Mouse (Mus musculus) limb, embryonic 15.5 days (tissue): ENCODE results near the gene Mrps6. TPM values are rescaled to one million over a fixed set of nuclear protein-coding genes. Genes with fewer than 3 reads are reported as not detected.

Source experiments
- ATAC-seq: fragments of 200-750 bp; cut with Nextera tagmentation; 2 replicates; pipeline ENCODE4 v1.8.0; 2017; ENCODE audit warnings: low read depth, moderate TSS enrichment; ENCODE audit not compliant: insufficient number of reproducible peaks, low FRiP score, low TSS enrichment
- H3K27ac ChIP-seq: fragments of 300-500 bp; sonication (generic); 2 replicates; pipeline ENCODE4 v1.5.1; 2015; ENCODE audit warnings: moderate library complexity, mild to moderate bottlenecking, inconsistent platforms
- H3K27me3 ChIP-seq: fragments of 300-500 bp; sonication (generic); 2 replicates; pipeline ENCODE4 v1.6.1; 2015; ENCODE audit warnings: inconsistent platforms
- H3K36me3 ChIP-seq: fragments of 300-500 bp; sonication (generic); 2 replicates; pipeline ENCODE4 v1.6.1; 2015; ENCODE audit warnings: inconsistent platforms
- H3K4me1 ChIP-seq: fragments of 300-500 bp; sonication (generic); 2 replicates; pipeline ENCODE4 v1.6.1; 2015; ENCODE audit warnings: inconsistent platforms
- H3K4me2 ChIP-seq: fragments of 300-500 bp; sonication (generic); 2 replicates; pipeline ENCODE4 v1.6.1; 2015; ENCODE audit warnings: mild to moderate bottlenecking, inconsistent platforms
- H3K4me3 ChIP-seq: fragments of 300-500 bp; sonication (generic); 2 replicates; pipeline ENCODE4 v1.5.1; 2015; ENCODE audit warnings: mild to moderate bottlenecking, inconsistent platforms
- H3K9ac ChIP-seq: fragments of 300-500 bp; sonication (generic); 2 replicates; pipeline ENCODE4 v1.6.1; 2015; ENCODE audit warnings: inconsistent platforms
- H3K9me3 ChIP-seq: fragments of 300-500 bp; sonication (generic); 2 replicates; pipeline ENCODE4 v1.6.1; 2016; ENCODE audit warnings: inconsistent platforms
- WGBS: fragments of 180-500 bp; shearing (Covaris S2); methylation state at CpG from one replicate; pipeline ENCODE4 v1.1.7; 2015; 5-methylcytosine and 5-hydroxymethylcytosine counted together
- polyA plus RNA-seq: library from polyadenylated mRNA; unstranded; fragments of >200 nt; fragmentation: Nextera tagmentation; extraction: Ambion mirVana; gene quantifications from 2 replicates; pipeline ENCODE4 v1.2.1, GENCODE M21; 2015

Mrps6 gene
- polyA plus RNA-seq, 1 experiment from 2014 or later = 93.0 TPM

- 75% methylated on average over 3 of the region's 3 CpGs for WGBS
These were observed 47.6 kb downstream of the Mrps6 start for GRCm38 (mm10) chr16:92105631-92106030.

DNA sequence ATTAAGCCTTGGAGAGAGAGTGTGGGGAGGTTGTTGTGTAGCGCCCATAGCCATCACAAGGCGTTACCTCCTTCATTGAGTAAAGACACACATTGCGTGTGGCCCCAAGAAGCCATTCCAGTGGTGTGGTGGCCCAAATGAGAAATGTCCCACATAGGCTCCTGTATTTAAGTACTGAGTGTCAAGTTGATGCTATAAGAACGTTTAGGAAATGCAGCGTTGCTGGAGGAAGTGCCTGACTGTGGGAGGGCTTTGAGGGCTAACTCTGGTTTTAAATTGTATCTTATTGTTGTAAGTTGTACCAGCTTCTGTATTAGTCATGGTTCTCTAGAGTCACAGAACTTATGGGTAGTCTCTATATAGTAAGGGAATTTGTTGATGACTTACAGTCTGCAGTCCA, 49.3 kb downstream of the Mrps6 start:
- no peaks in the 10 kb centered on the region for H3K27me3 ChIP-seq
- 0 out of 2 replicates have a peak, but pooled peaks cover 3% of the 10 kb centered on the region for H3K4me1 ChIP-seq
- no peaks in the 10 kb centered on the region for H3K9me3 ChIP-seq
- 91% methylated on average over 5 of the region's 5 CpGs for WGBS
- no peak overlapping the region for H3K4me3 ChIP-seq
- peaks cover 11% of the 10 kb centered on the region for H3K36me3 ChIP-seq
- H3K4me2 ChIP-seq = no peak overlapping the region
- no peak for ATAC-seq
- H3K27ac ChIP-seq = no peak overlapping the region
- H3K9ac ChIP-seq = no peak overlapping the region

More at GRCm38 (mm10) chr16:92105631-92106030, 47.6 kb downstream of the Mrps6 start:
- no peaks in the 10 kb centered on the region for H3K27me3 ChIP-seq
- H3K4me1 ChIP-seq = 0 out of 2 replicates have a peak, but pooled peaks cover 5% of the 10 kb centered on the region
- no peak for ATAC-seq
- H3K27ac ChIP-seq = no peak overlapping the region
- H3K4me2 ChIP-seq = no peak overlapping the region
- peaks cover 7% of the 10 kb centered on the region; the same call in 1 of the 2 replicates for H3K36me3 ChIP-seq
- no peak overlapping the region for H3K9ac ChIP-seq
- H3K9me3 ChIP-seq = no peaks in the 10 kb centered on the region
- H3K4me3 ChIP-seq = no peak overlapping the region

DNA sequence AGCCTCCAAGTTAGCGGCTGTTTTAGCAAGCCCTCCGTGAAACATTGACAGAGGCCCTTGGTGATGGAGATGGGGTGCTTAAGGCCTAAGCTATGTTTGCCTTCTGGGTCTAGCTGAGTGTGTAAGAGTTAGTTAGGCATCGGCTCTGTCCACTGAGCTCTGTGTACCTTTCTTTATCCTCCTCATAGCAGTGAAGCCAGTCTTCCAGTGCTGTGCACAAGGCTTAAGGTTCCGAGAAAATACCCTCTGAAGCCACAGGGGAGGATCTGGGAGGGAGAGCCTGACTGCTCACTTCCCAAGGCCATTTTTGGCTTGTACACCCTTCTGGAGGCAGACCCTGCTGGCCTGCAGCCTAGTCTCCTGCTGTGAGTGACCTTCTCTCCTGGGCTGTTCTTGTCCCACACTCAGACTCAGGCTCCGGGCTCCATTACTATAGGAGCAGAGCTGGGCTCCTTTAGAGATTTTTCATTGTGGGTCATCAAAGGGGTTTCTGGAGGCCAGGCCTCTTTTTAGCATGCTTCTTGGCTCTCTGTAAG, 56.7 kb downstream of the Mrps6 start:
- 70% methylated on average over 5 of the region's 5 CpGs for WGBS
- no peak overlapping the region for H3K4me2 ChIP-seq
- no peaks in the 10 kb centered on the region for H3K27me3 ChIP-seq
- no peaks in the 10 kb centered on the region for H3K9me3 ChIP-seq
- no peak overlapping the region for H3K4me3 ChIP-seq
- no peak overlapping the region for H3K9ac ChIP-seq
- H3K36me3 ChIP-seq = peaks cover 18% of the 10 kb centered on the region
- no peak for ATAC-seq
- H3K27ac ChIP-seq = no peak overlapping the region
- H3K4me1 ChIP-seq = peaks cover 26% of the 10 kb centered on the region

GRCm38 (mm10) chr16:92115611-92116421, 57.7 kb downstream of the Mrps6 start:
- 34% methylated on average over 20 of the region's 20 CpGs for WGBS
- Histone ChIP-seq H3K27me3 (no peaks in the 10 kb centered on the region), H3K4me3 (no peak overlapping the region; the same call in 1 of the 2 replicates), H3K4me2 (peak overlapping the region; percentile 13; the same call in 1 of the 2 replicates), H3K27ac (no peak overlapping the region), H3K36me3 (peaks cover 18% of the 10 kb centered on the region), H3K4me1 (peaks cover 26% of the 10 kb centered on the region), H3K9me3 (no peaks in the 10 kb centered on the region), H3K9ac (no peak overlapping the region)
- ATAC-seq = no peak

DNA sequence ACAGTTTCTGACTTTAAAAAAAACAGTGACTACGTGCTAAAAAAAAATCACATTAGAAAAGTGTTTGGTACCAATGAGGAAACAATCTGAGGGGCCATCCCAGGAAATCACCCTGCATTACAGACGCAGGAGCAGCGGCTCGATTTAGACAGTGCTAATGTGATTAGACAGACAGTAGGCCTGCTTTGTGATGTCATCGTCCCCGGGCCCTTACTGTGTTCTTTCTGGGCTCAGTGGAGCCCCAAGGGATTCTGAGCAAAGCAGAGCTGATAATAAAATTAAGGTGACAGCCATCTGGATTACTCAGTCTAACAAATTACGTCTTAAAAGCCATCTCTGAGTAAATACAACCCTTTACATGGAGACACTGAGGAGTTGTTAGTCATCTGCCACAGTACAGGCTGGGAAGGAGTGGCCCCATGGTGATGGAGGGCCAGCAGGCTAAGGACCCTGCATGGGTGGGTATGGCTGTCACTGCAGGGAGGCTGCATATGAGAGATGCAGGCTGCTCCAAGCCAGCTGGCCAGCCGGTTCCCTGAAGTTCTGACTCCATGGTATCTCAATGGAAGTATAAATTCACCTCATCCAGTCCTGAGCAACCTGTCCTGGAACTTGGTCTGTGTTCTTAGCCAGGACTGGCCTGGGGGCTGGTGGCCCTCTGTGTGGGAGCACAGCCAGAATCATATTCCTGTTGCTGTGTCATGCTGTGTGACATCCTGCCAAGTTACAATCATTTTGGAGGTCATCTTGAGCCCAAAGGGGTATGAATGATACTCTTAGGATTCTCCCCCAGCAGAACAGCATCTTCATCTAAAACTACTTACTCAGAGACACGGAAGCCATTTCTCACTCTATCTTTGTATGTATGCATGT, 59.5 kb downstream of the Mrps6 start:
- WGBS = 61% methylated on average over 9 of the region's 9 CpGs
- no peaks in the 10 kb centered on the region for H3K9me3 ChIP-seq
- H3K9ac ChIP-seq = no peak overlapping the region
- H3K27ac ChIP-seq = no peak overlapping the region
- peaks cover 7% of the 10 kb centered on the region for H3K36me3 ChIP-seq
- ATAC-seq = no peak
- H3K27me3 ChIP-seq = no peaks in the 10 kb centered on the region
- H3K4me1 ChIP-seq = peaks cover 26% of the 10 kb centered on the region
- H3K4me2 ChIP-seq = no peak overlapping the region
- no peak overlapping the region for H3K4me3 ChIP-seq

GRCm38 (mm10) chr16:92119013-92119515, 61.0 kb downstream of the Mrps6 start:
- H3K27me3 ChIP-seq = no peaks in the 10 kb centered on the region
- no peaks in the 10 kb centered on the region for H3K9me3 ChIP-seq
- peaks cover 26% of the 10 kb centered on the region for H3K4me1 ChIP-seq
- H3K27ac ChIP-seq = no peak overlapping the region
- H3K4me3 ChIP-seq = no peak overlapping the region
- ATAC-seq = no peak
- WGBS = 51% methylated on average over 13 of the region's 13 CpGs
- no peaks in the 10 kb centered on the region for H3K36me3 ChIP-seq
- H3K4me2 ChIP-seq = no peak overlapping the region
- no peak overlapping the region for H3K9ac ChIP-seq

DNA sequence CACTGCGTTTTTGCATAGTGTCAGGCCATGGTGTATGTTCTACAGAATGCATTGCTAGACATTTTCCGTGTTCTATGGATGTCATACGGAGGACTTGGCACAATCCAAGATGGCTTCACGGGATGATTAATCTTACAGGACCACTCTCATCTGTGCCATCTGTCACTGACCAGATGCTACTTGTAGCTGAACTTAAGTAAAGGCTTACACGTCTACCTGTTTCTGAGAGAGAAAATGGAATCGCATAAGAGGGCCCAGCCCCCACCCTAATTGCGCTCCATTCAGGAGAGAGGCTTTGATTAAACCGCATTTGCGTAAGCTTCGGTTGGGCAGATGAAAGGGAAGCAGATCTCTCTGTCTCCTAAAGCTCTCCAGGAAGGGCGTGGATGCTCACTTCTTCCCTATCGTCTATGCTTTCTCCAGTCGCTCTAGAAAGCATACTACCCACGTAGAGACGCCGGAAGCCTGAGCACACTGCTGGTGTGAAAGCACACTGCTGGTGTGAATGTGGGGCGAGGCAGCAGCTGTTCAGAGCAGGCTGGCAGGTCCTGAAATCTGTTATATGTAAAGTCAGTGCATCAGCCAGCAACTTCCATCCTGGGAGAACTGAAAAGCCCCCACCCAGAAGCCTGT, 62.9 kb downstream of the Mrps6 start:
- H3K4me2 ChIP-seq = no peak overlapping the region
- H3K9ac ChIP-seq = no peak overlapping the region
- 76% methylated on average over 17 of the region's 17 CpGs for WGBS
- peaks cover 12% of the 10 kb centered on the region for H3K4me1 ChIP-seq
- H3K9me3 ChIP-seq = no peaks in the 10 kb centered on the region
- no peak overlapping the region for H3K4me3 ChIP-seq
- H3K36me3 ChIP-seq = no peaks in the 10 kb centered on the region
- no peak for ATAC-seq
- H3K27me3 ChIP-seq = no peaks in the 10 kb centered on the region
- no peak overlapping the region for H3K27ac ChIP-seq

DNA sequence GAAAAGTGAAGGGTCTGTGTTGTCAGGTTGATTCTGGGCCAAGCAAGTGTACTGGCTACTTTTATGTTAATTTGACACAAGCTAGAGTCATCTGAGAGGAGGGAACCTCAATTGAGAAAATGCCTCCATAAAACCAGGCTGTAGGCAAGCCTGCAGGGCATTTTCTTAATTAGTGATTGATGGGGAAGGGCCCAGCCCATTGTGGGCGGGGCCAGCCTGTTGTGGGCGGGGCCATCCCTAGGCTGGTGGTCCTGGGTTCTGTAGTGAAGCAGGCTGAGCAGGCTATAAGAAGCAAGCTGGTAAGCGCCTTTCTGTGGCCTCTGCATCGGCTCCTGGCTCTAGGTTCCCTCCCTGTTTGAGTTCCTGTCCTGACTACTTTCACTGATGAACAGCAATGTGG, 69.2 kb downstream of the Mrps6 start:
- H3K27ac ChIP-seq = no peak overlapping the region
- H3K36me3 ChIP-seq = no peaks in the 10 kb centered on the region
- H3K9ac ChIP-seq = no peak overlapping the region
- 46% methylated on average over 4 of the region's 4 CpGs for WGBS
- no peak overlapping the region for H3K4me3 ChIP-seq
- H3K9me3 ChIP-seq = no peaks in the 10 kb centered on the region
- H3K27me3 ChIP-seq = no peaks in the 10 kb centered on the region
- no peak overlapping the region for H3K4me2 ChIP-seq
- no peak for ATAC-seq
- H3K4me1 ChIP-seq = no peaks in the 10 kb centered on the region

- Histone ChIP-seq H3K27ac (no peak overlapping the region), H3K4me1 (no peaks in the 10 kb centered on the region), H3K9ac (no peak overlapping the region), H3K9me3 (no peaks in the 10 kb centered on the region), H3K27me3 (no peaks in the 10 kb centered on the region), H3K4me2 (no peak overlapping the region), H3K4me3 (no peak overlapping the region), H3K36me3 (no peaks in the 10 kb centered on the region)
- no peak for ATAC-seq
- 84% methylated on average over 5 of the region's 5 CpGs for WGBS
These were observed 69.6 kb downstream of the Mrps6 start for GRCm38 (mm10) chr16:92127666-92128065.

GRCm38 (mm10) chr16:92129843-92130242, 71.8 kb downstream of the Mrps6 start:
- H3K4me2 ChIP-seq = no peak overlapping the region
- H3K27ac ChIP-seq = no peak overlapping the region
- no peaks in the 10 kb centered on the region for H3K4me1 ChIP-seq
- no peaks in the 10 kb centered on the region for H3K36me3 ChIP-seq
- H3K9ac ChIP-seq = no peak overlapping the region
- no peaks in the 10 kb centered on the region for H3K9me3 ChIP-seq
- H3K4me3 ChIP-seq = no peak overlapping the region
- no peaks in the 10 kb centered on the region for H3K27me3 ChIP-seq
- ATAC-seq = no peak
- WGBS = 91% methylated on average over 8 of the region's 8 CpGs

- no peak for ATAC-seq
- Histone ChIP-seq H3K27me3 (no peaks in the 10 kb centered on the region), H3K4me2 (no peak overlapping the region), H3K4me1 (no peaks in the 10 kb centered on the region), H3K4me3 (no peak overlapping the region), H3K9me3 (no peaks in the 10 kb centered on the region), H3K9ac (no peak overlapping the region), H3K36me3 (no peaks in the 10 kb centered on the region), H3K27ac (no peak overlapping the region)
- WGBS = 87% methylated on average over 4 of the region's 4 CpGs
These were observed 74.4 kb downstream of the Mrps6 start for GRCm38 (mm10) chr16:92132511-92132910.
